Mouse (Mus musculus) heart, adult 2 months (tissue): ENCODE data around the gene Kirrel2. TPM values are rescaled to one million over a fixed set of nuclear protein-coding genes. Genes with fewer than 3 reads are reported as not detected.
A peak's percentile ranks its signal among the peaks of the same experiment; 100 is the strongest.

ENCODE experiments used
- DNase-seq, 2 experiments: peaks; one replicate each; pipeline ENCODE4 v3.0.0; 2021
- H3K27ac ChIP-seq: fragments of 200-600 bp; 2 replicates; pipeline ENCODE4 v1.8.1; 2022
- H3K27me3 ChIP-seq: fragments of 200-500 bp; 2 replicates; pipeline ENCODE4 v1.6.1; 2012; ENCODE audit warnings: mild to moderate bottlenecking, low read length, inconsistent platforms, mixed read lengths; ENCODE audit not compliant: control insufficient read depth, insufficient read depth
- H3K36me3 ChIP-seq: fragments of 200-500 bp; 2 replicates; pipeline ENCODE4 v1.6.1; 2012; ENCODE audit warnings: low read length, inconsistent platforms; ENCODE audit not compliant: control insufficient read depth, insufficient read depth
- H3K4me1 ChIP-seq: fragments of 200-500 bp; 2 replicates; pipeline ENCODE4 v1.6.1; 2011; ENCODE audit warnings: low read length; ENCODE audit not compliant: control insufficient read depth, insufficient read depth
- H3K4me3 ChIP-seq: fragments of 200-600 bp; 2 replicates; pipeline ENCODE4 v1.8.1; 2022
- H3K79me2 ChIP-seq: fragments of 200-500 bp; replicated peaks from 2 replicates; pipeline ENCODE4 v1.6.1; 2012; ENCODE audit warnings: mild to moderate bottlenecking, inconsistent platforms, low read length, moderate library complexity, mixed read lengths; ENCODE audit not compliant: control insufficient read depth, insufficient read depth
- H3K9ac ChIP-seq: fragments of 200-500 bp; 2 replicates; pipeline ENCODE4 v1.6.1; 2012; ENCODE audit warnings: low read depth, mild to moderate bottlenecking, control low read depth, inconsistent platforms, low read length, mixed read lengths
- CTCF ChIP-seq: fragments of 200-600 bp; IDR thresholded peaks from 2 replicates; pipeline ENCODE4 v1.8.1; 2022; ENCODE audit warnings: antibody characterized with exemption, mild to moderate bottlenecking, moderate library complexity
- EP300 ChIP-seq: fragments of 200-500 bp; IDR thresholded peaks from 2 replicates; pipeline ENCODE4 v1.6.1; 2011; ENCODE audit warnings: low read depth, low read length, control low read depth; ENCODE audit not compliant: insufficient read depth
- POLR2A ChIP-seq: fragments of 200-500 bp; IDR thresholded peaks from 2 replicates; pipeline ENCODE4 v1.6.1; 2011; ENCODE audit warnings: mild to moderate bottlenecking, low read depth, low read length, control low read depth; ENCODE audit not compliant: insufficient read depth
- WGBS: fragments of 180-500 bp; shearing (Covaris S2); methylation state at CpG from one replicate; pipeline ENCODE4 v1.1.7; 2018; 5-methylcytosine and 5-hydroxymethylcytosine counted together
- intact Hi-C: fragments of 180-260 bp; cut with DNase I; formaldehyde crosslinking; loops from one replicate; pipeline ENCODE4 v1.15.1; 2025
- polyA plus RNA-seq: library from polyadenylated mRNA; depleted of rRNA; stranded (reverse); fragments of >200 nt; gene quantifications from 2 replicates; pipeline ENCODE4 v1.2.3, GENCODE M21; 2012
- total RNA-seq, 2 experiments: library from RNA; stranded (reverse); gene quantifications; 2 replicates each; pipeline ENCODE4 v1.2.3; 2021

The Kirrel2 gene
- total and polyA plus RNA-seq, 3 experiments = not detected

- peaks cover 2% of the 10 kb centered on the region; the same call in 1 of the 2 replicates for H3K4me1 ChIP-seq
- H3K4me3 ChIP-seq = no peak overlapping the region
- no peak overlapping the region for H3K9ac ChIP-seq
- no peak overlapping the region for H3K27ac ChIP-seq
- intact Hi-C loops = no loop called here
- 70% methylated on average over 9 of the region's 9 CpGs for WGBS
- TF ChIP-seq EP300 (no peak), POLR2A (no peak), CTCF (no peak)
- H3K27me3 ChIP-seq = no peaks in the 10 kb centered on the region
- H3K79me2 ChIP-seq = no peaks in the 10 kb centered on the region
- DNase-seq = peak in 1 of 2 experiments; percentile 20
- H3K36me3 ChIP-seq = no peaks in the 10 kb centered on the region
These were observed 39.6 kb downstream of the Kirrel2 start for GRCm38 (mm10) chr7:30417856-30418255.

GRCm38 (mm10) chr7:30413596-30413995, 43.9 kb downstream of the Kirrel2 start, which contains the start of gene Tyrobp:
Tyrobp (plus strand) TSS chr7:30413760.
- no peaks in the 10 kb centered on the region for H3K36me3 ChIP-seq
- TF ChIP-seq CTCF (no peak), POLR2A (peak; percentile 49), EP300 (no peak)
- intact Hi-C loops = no loop called here
- DNase-seq = peak; percentile 40 to 62
- H3K9ac ChIP-seq = no peak within 1 kb of the TSS
- H3K4me1 ChIP-seq = no peaks in the 10 kb centered on the region
- WGBS = 50% methylated on average over 5 of the region's 5 CpGs
- no peak within 1 kb of the TSS for H3K4me3 ChIP-seq
- H3K27ac ChIP-seq = peak within 1 kb of the TSS; percentile 38
- H3K79me2 ChIP-seq = no peaks in the 10 kb centered on the region
- no peaks in the 10 kb centered on the region for H3K27me3 ChIP-seq

GRCm38 (mm10) chr7:30412735-30413147, 44.7 kb downstream of the Kirrel2 start:
- WGBS = 32% methylated on average over 4 of the region's 4 CpGs
- peak; percentile 40 to 49 for DNase-seq

GRCm38 (mm10) chr7:30411023-30411422, 46.5 kb downstream of the Kirrel2 start:
- Histone ChIP-seq H3K4me1 (no peaks in the 10 kb centered on the region), H3K4me3 (no peak overlapping the region), H3K9ac (no peak overlapping the region), H3K36me3 (no peaks in the 10 kb centered on the region), H3K27ac (no peak overlapping the region), H3K27me3 (no peaks in the 10 kb centered on the region), H3K79me2 (no peaks in the 10 kb centered on the region)
- intact Hi-C loops = no loop called here
- TF ChIP-seq EP300 (no peak), CTCF (no peak), POLR2A (no peak)
- no peak for DNase-seq
- 69% methylated on average over 3 of the region's 3 CpGs for WGBS

More at GRCm38 (mm10) chr7:30412735-30413147, 44.7 kb downstream of the Kirrel2 start:
- peak overlapping the region; percentile 17; the same call in 1 of the 2 replicates for H3K27ac ChIP-seq
- no peak overlapping the region for H3K9ac ChIP-seq
- H3K79me2 ChIP-seq = no peaks in the 10 kb centered on the region
- intact Hi-C loops = no loop called here
- no peaks in the 10 kb centered on the region for H3K27me3 ChIP-seq
- no peaks in the 10 kb centered on the region for H3K36me3 ChIP-seq
- no peaks in the 10 kb centered on the region for H3K4me1 ChIP-seq
- H3K4me3 ChIP-seq = no peak overlapping the region
- TF ChIP-seq POLR2A (no peak), CTCF (no peak), EP300 (no peak)

- Histone ChIP-seq H3K9ac (no peak overlapping the region), H3K4me1 (no peaks in the 10 kb centered on the region), H3K79me2 (no peaks in the 10 kb centered on the region), H3K4me3 (no peak overlapping the region), H3K27me3 (no peaks in the 10 kb centered on the region), H3K36me3 (no peaks in the 10 kb centered on the region), H3K27ac (no peak overlapping the region)
- WGBS = 53% methylated on average over 2 of the region's 2 CpGs
- TF ChIP-seq POLR2A = no peak
- no peak for TF ChIP-seq EP300
- no peak for TF ChIP-seq CTCF
- intact Hi-C loops = no loop called here
- DNase-seq = no peak
These were observed 47.7 kb downstream of the Kirrel2 start for GRCm38 (mm10) chr7:30409789-30410188.

GRCm38 (mm10) chr7:30408639-30409038, 48.9 kb downstream of the Kirrel2 start:
- no peak for TF ChIP-seq POLR2A
- no peak for TF ChIP-seq CTCF
- TF ChIP-seq EP300 = no peak
- H3K79me2 ChIP-seq = no peaks in the 10 kb centered on the region
- H3K9ac ChIP-seq = no peak overlapping the region
- no peaks in the 10 kb centered on the region for H3K36me3 ChIP-seq
- H3K27me3 ChIP-seq = no peaks in the 10 kb centered on the region
- WGBS = 84% methylated on average over 3 of the region's 3 CpGs
- intact Hi-C loops = no loop called here
- no peak overlapping the region for H3K4me3 ChIP-seq
- H3K4me1 ChIP-seq = no peaks in the 10 kb centered on the region
- no peak overlapping the region for H3K27ac ChIP-seq
- DNase-seq = no peak
